8 mouse cellular contexts compared by ENCODE assay signal in the genomic region with DNA sequence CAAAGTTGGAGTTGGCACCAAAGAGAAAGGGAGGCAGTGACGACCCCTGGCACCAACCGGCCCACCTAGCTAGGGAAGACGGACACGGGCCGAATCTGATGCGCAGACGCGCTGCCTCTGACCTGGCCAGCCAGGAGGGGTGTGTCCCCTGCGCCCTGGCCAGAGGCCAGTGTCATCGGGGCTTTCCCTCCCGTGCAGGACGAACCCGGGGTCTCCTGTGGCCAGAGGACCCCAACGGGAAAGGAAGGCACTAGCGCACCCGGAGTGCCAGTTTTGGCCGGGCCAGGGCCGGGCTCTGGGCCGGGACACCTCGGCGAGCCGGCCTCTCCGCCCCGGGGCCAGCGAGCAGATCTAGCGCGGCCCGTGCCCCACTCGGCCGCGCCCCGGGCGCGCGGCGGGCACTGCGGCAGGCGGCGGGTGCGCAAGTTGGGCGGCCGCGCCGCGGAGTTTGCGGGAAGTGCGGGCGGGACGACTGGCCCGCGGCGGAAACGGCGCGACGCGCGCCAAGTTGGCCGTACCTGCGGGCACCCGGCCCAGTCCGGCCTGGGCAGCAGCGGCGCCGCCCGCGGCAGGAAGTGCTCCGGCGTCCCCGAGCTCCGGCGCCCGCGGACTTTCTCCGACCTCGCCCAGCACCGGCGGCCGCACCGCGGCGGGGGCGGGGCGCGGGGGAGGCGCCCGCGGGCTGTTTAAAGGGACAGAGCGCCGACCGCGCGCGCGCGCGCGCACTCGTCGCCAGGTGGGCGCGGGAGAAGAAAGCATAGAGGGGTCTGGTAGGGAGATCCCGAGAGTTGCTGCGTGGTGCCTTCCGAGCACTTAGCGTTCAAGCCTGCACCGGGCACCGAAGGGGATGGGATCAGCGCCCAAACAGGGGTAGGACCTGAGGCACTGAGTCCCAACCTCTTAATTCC. TPM values are rescaled to one million over a fixed set of nuclear protein-coding genes. Genes with fewer than 3 reads are reported as not detected.
DNase-seq lines count a peak whose midpoint lies in the region; ATAC-seq and TF ChIP-seq lines count a peak whose summit lies in the region.

No protein-coding gene starts in this region.

- TF ChIP-seq CTCF in layer of hippocampus, adult 2 months (conservative IDR thresholded peaks at IDR 0.05), result no peak
- TF ChIP-seq CTCF in cerebellum, adult 2 months (IDR thresholded peaks at IDR 0.05; ENCODE audit: borderline replicate concordance, insufficient read depth, low read depth, low read length), result no peak
- no peak for TF ChIP-seq CTCF in forebrain, postnatal 0 days (IDR thresholded peaks at IDR 0.05; ENCODE audit: low read depth)

- no peaks in the 10 kb centered on the region for H3K9me3 ChIP-seq in forebrain, postnatal 0 days (ENCODE audit: low read length)
- H3K9me3 ChIP-seq in hindbrain, embryonic 12.5 days (replicated peaks), result no peaks in the 10 kb centered on the region
- H3K9me3 ChIP-seq in limb, embryonic 13.5 days, result no peaks in the 10 kb centered on the region
- no peaks in the 10 kb centered on the region for H3K9me3 ChIP-seq in midbrain, embryonic 12.5 days
- no peaks in the 10 kb centered on the region for H3K9me3 ChIP-seq in stomach, embryonic 16.5 days (replicated peaks; ENCODE audit: control insufficient read depth, low read length)

- H3K27me3 ChIP-seq in cerebellum, adult 2 months (ENCODE audit: control insufficient read depth, insufficient read depth, low read length), result no peaks in the 10 kb centered on the region
- H3K27me3 ChIP-seq in forebrain, postnatal 0 days (ENCODE audit: insufficient read depth, low read length), result peaks cover 24% of the 10 kb centered on the region
- H3K27me3 ChIP-seq in hindbrain, embryonic 12.5 days, result peaks cover 54% of the 10 kb centered on the region
- peaks cover 43% of the 10 kb centered on the region for H3K27me3 ChIP-seq in limb, embryonic 13.5 days
- peaks cover 49% of the 10 kb centered on the region for H3K27me3 ChIP-seq in midbrain, embryonic 12.5 days
- H3K27me3 ChIP-seq in stomach, embryonic 16.5 days (ENCODE audit: control insufficient read depth, insufficient read depth, low read length), result no peaks in the 10 kb centered on the region

- H3K4me3 ChIP-seq in layer of hippocampus, adult 2 months, result peak overlapping the region; percentile 69
- peak overlapping the region; percentile 100 for H3K4me3 ChIP-seq in cerebellum, adult 2 months (replicated peaks; ENCODE audit: insufficient read depth, low read depth, low read length)
- H3K4me3 ChIP-seq in forebrain, postnatal 0 days (ENCODE audit: low read depth, low read length), result peak overlapping the region; percentile 67
- peak overlapping the region; percentile 83 for H3K4me3 ChIP-seq in hindbrain, embryonic 12.5 days
- peak overlapping the region; percentile 80 for H3K4me3 ChIP-seq in limb, embryonic 13.5 days
- H3K4me3 ChIP-seq in midbrain, embryonic 12.5 days, result peak overlapping the region; percentile 81
- H3K4me3 ChIP-seq in stomach, embryonic 16.5 days (replicated peaks; ENCODE audit: low read length), result peak overlapping the region; percentile 63

- H3K36me3 ChIP-seq in forebrain, postnatal 0 days (ENCODE audit: insufficient read depth), result no peaks in the 10 kb centered on the region
- no peaks in the 10 kb centered on the region for H3K36me3 ChIP-seq in hindbrain, embryonic 12.5 days
- no peaks in the 10 kb centered on the region for H3K36me3 ChIP-seq in limb, embryonic 13.5 days
- H3K36me3 ChIP-seq in midbrain, embryonic 12.5 days, result no peaks in the 10 kb centered on the region
- no peaks in the 10 kb centered on the region for H3K36me3 ChIP-seq in stomach, embryonic 16.5 days (ENCODE audit: control insufficient read depth, insufficient read depth, low read length)

- peak overlapping the region; percentile 97 for H3K4me2 ChIP-seq in forebrain, postnatal 0 days (ENCODE audit: low read depth)
- peak overlapping the region; percentile 97 for H3K4me2 ChIP-seq in hindbrain, embryonic 12.5 days (replicated peaks)
- peak overlapping the region; percentile 97 for H3K4me2 ChIP-seq in limb, embryonic 13.5 days (replicated peaks)
- H3K4me2 ChIP-seq in midbrain, embryonic 12.5 days (replicated peaks), result peak overlapping the region; percentile 98
- H3K4me2 ChIP-seq in stomach, embryonic 16.5 days (ENCODE audit: low read depth, low read length), result peak overlapping the region; percentile 96

- H3K4me1 ChIP-seq in cerebellum, adult 2 months (ENCODE audit: control insufficient read depth, insufficient read depth, low read length), result peaks cover 41% of the 10 kb centered on the region
- H3K4me1 ChIP-seq in forebrain, postnatal 0 days (ENCODE audit: insufficient read depth), result peaks cover 5% of the 10 kb centered on the region; the same call in 1 of the 2 replicates
- peaks cover 22% of the 10 kb centered on the region for H3K4me1 ChIP-seq in hindbrain, embryonic 12.5 days
- H3K4me1 ChIP-seq in limb, embryonic 13.5 days, result peaks cover 28% of the 10 kb centered on the region
- peaks cover 17% of the 10 kb centered on the region for H3K4me1 ChIP-seq in midbrain, embryonic 12.5 days
- peaks cover 32% of the 10 kb centered on the region for H3K4me1 ChIP-seq in stomach, embryonic 16.5 days (ENCODE audit: control insufficient read depth, insufficient read depth, low read length)

- under 1% methylated on average over 107 of the region's 109 CpGs for WGBS in cerebellum, adult 2 months
- WGBS in forebrain, postnatal 0 days, result 5% methylated on average over 99 of the region's 109 CpGs
- WGBS in hindbrain, embryonic 12.5 days, result under 1% methylated on average over 106 of the region's 109 CpGs
- under 1% methylated on average over 92 of the region's 109 CpGs for WGBS in limb, embryonic 13.5 days
- WGBS in midbrain, embryonic 12.5 days, result under 1% methylated on average over 83 of the region's 109 CpGs
- WGBS in stomach, embryonic 16.5 days, result under 1% methylated on average over 108 of the region's 109 CpGs

- peak overlapping the region; percentile 46 for H3K9ac ChIP-seq in forebrain, postnatal 0 days
- H3K9ac ChIP-seq in hindbrain, embryonic 12.5 days, result peak overlapping the region; percentile 74
- peak overlapping the region; percentile 83 for H3K9ac ChIP-seq in limb, embryonic 13.5 days
- peak overlapping the region; percentile 57 for H3K9ac ChIP-seq in midbrain, embryonic 12.5 days (replicated peaks)
- peak overlapping the region; percentile 85 for H3K9ac ChIP-seq in stomach, embryonic 16.5 days (ENCODE audit: low read length)

- peak overlapping the region; percentile 80 for H3K27ac ChIP-seq in layer of hippocampus, adult 2 months
- H3K27ac ChIP-seq in cerebellum, adult 2 months (ENCODE audit: insufficient read depth, low read length), result peak overlapping the region; percentile 87
- no peak overlapping the region for H3K27ac ChIP-seq in forebrain, postnatal 0 days (ENCODE audit: low read depth, low read length)
- H3K27ac ChIP-seq in hindbrain, embryonic 12.5 days, result no peak overlapping the region
- no peak overlapping the region for H3K27ac ChIP-seq in limb, embryonic 13.5 days
- H3K27ac ChIP-seq in midbrain, embryonic 12.5 days (replicated peaks), result no peak overlapping the region
- peak overlapping the region; percentile 28; the same call in 1 of the 2 replicates for H3K27ac ChIP-seq in stomach, embryonic 16.5 days (ENCODE audit: low read length)

- no peak for DNase-seq in layer of hippocampus, adult 2 months (ENCODE audit: low spot score in 2 of 2)
- DNase-seq in layer of hippocampus, adult 8-10 months (ENCODE audit: low spot score in 2 of 2), result no peak
- DNase-seq in cerebellum, adult 2 months, result peak; percentile 85 to 87
- DNase-seq in forebrain, postnatal 0 days, result peak; percentile 36

- TF ChIP-seq POLR2A in cerebellum, adult 2 months (IDR thresholded peaks at IDR 0.05; ENCODE audit: borderline replicate concordance, insufficient read depth, low read length), result peak; percentile 29; the same call in 1 of the 2 replicates

- peak; percentile 47 for ATAC-seq in forebrain, postnatal 0 days
- peak; percentile 48; the same call in 1 of the 2 replicates for ATAC-seq in hindbrain, embryonic 12.5 days (ENCODE audit: low FRiP score)
- peak; percentile 57; the same call in 1 of the 2 replicates for ATAC-seq in limb, embryonic 13.5 days (ENCODE audit: low FRiP score, low read depth)
- ATAC-seq in midbrain, embryonic 12.5 days (ENCODE audit: low FRiP score, low read depth), result no peak
- peak; percentile 61 for ATAC-seq in stomach, embryonic 16.5 days (ENCODE audit: insufficient read depth, low FRiP score)

RNA-seq across cellular contexts. Expression of gene Nacc2, which starts 0.6 kb away (rescaled TPM):
- 10 to 100 TPM; 59.8 to 61.4 TPM for total RNA-seq in layer of hippocampus, adult 2 months (2021)
- 10 to 100 TPM; 64.1 to 75.4 (median 65.3) TPM for total RNA-seq in layer of hippocampus, adult 8-10 months (2022)
- 117 and 124 TPM in 2 replicates for polyA plus RNA-seq in cerebellum, adult 2 months (2012; rRNA removed)
- 18.5 and 18.9 TPM in 2 replicates for total RNA-seq in forebrain, postnatal 0 days (2014; rRNA removed)
- 12.3 and 18.3 TPM in 2 replicates for polyA plus RNA-seq in forebrain, postnatal 0 days (2015; fragmentation: Nextera tagmentation; extraction: Ambion mirVana)
- 12.6 and 15.0 TPM in 2 replicates for polyA plus RNA-seq in hindbrain, embryonic 12.5 days (2016; fragmentation: Nextera tagmentation; extraction: Ambion mirVana)
- polyA plus RNA-seq in limb, embryonic 13.5 days (2015; fragmentation: Nextera tagmentation; extraction: Ambion mirVana), result 5.2 and 6.0 TPM in 2 replicates
- polyA plus RNA-seq in midbrain, embryonic 12.5 days (2016; fragmentation: Nextera tagmentation; extraction: Ambion mirVana), result 8.7 and 11.1 TPM in 2 replicates
- 16.8 and 18.8 TPM in 2 replicates for polyA plus RNA-seq in stomach, embryonic 16.5 days (2015; fragmentation: Nextera tagmentation; extraction: Ambion mirVana)

Comparison
In these comparisons a context has a peak if more than half of its experiments do, and no peak if none do; other contexts are left out.
1. DNase-seq: peak in cerebellum, adult 2 months (2 of 2) and forebrain, postnatal 0 days (single experiment); none in layer of hippocampus, adult 2 months (0 of 2) and layer of hippocampus, adult 8-10 months (0 of 2).
2. H3K27ac ChIP-seq: peak in layer of hippocampus, adult 2 months (single experiment), cerebellum, adult 2 months (single experiment) and stomach, embryonic 16.5 days (single experiment); none in forebrain, postnatal 0 days (single experiment), hindbrain, embryonic 12.5 days (single experiment), limb, embryonic 13.5 days (single experiment) and midbrain, embryonic 12.5 days (single experiment).
3. Peak in every context shown above with its lines, with median percentiles within 50 percentile points of each other: H3K4me3 ChIP-seq, H3K4me2 ChIP-seq and H3K9ac ChIP-seq.